Mouse (Mus musculus) spleen, adult 2 months (tissue): Measurements from ENCODE around the gene Smyd1.

ENCODE experiments used
- CTCF ChIP-seq: fragments of 200-500 bp; IDR thresholded peaks from 2 replicates; pipeline ENCODE4 v1.5.1; 2011; ENCODE audit warnings: mild to moderate bottlenecking, inconsistent platforms; ENCODE audit not compliant: insufficient read depth, insufficient read length, insufficient replicate concordance; ENCODE audit errors: extremely low read depth
- POLR2A ChIP-seq: fragments of 200-500 bp; IDR thresholded peaks from 2 replicates; pipeline ENCODE4 v1.6.1; 2011; ENCODE audit warnings: low read depth, low read length, inconsistent platforms

GRCm38 (mm10) chr6:71279418-71279817 lies 42.6 kb downstream of the Smyd1 start:
- TF ChIP-seq POLR2A (no peak), CTCF (no peak)
